Mouse (Mus musculus): Measurements from ENCODE around the gene Clock. TPM values are rescaled to one million over a fixed set of nuclear protein-coding genes. Genes with fewer than 3 reads are reported as not detected.

Clock gene
- total and polyA plus RNA-seq, 2 experiments = 10.9 to 14.7 TPM

- Histone ChIP-seq H3K27me3 (ENCODE audit: control insufficient read depth, insufficient read depth, low read length) (no peaks in the 10 kb centered on the region), H3K79me2 (ENCODE audit: control insufficient read depth, insufficient read depth, low read length) (no peaks in the 10 kb centered on the region), H3K36me3 (ENCODE audit: control insufficient read depth, insufficient read depth, low read length) (no peaks in the 10 kb centered on the region), H3K4me1 (ENCODE audit: control insufficient read depth, insufficient read depth, low read length) (no peaks in the 10 kb centered on the region), H3K4me3 (ENCODE audit: insufficient read depth, low read depth, low read length) (no peak overlapping the region), H3K27ac (replicated peaks; ENCODE audit: insufficient read depth, low read depth, low read length) (no peak overlapping the region), H3K9ac (ENCODE audit: low read depth, low read length) (no peak overlapping the region)
- TF ChIP-seq POLR2A (IDR thresholded peaks at IDR 0.05; ENCODE audit: extremely low read depth, insufficient read depth, low read length) = no peak
- TF ChIP-seq CTCF (IDR thresholded peaks at IDR 0.05; ENCODE audit: low read depth, low read length) = no peak
- DNase-seq (ENCODE audit: extremely low read depth, low read depth, low spot score) = no peak
- 59% methylated on average over 7 of the region's 7 CpGs for WGBS
These were observed 126.9 kb downstream of the Clock start for GRCm38 (mm10) chr5:76177664-76178063.

DNA sequence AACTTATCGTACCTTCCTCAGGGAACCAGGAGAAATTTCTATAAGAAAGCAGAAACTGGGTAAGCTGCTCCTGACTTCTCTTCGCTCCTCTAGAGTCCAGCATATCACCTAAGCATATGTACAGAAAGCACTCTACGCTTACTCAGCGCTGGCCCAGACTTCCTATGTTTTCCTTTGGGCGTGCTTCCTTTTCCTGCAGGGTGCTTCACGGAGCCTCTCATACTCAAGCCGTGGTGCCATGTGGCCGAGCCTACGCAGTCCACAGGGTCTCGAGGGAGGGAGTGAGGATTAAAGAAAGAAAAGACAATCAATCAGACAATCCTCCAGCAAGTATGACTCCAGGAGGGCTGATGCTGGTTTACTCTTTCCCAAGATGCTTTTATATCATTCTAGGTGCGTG is 127.8 kb downstream of the Clock start:
- WGBS = 74% methylated on average over 11 of the region's 11 CpGs

DNA sequence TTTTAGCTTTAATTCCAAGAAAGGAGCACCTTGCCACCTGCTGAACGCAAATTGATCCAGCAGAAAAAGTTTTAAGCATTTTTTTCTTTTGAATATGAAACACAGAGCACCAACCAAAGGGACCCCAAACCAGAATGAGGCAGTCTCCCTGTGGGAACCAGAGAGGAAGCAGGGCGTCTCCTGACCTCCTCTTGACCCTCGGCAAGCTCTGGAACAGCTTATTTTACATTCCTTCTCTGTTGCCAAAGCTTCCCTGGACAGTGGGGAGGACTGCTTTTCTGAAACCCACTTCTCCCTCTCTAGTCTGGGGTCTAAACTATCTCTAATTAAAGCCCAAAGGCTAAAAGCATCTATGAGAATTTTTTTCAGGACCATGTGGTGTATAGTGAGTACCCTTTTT is 128.2 kb downstream of the Clock start:
- no peak overlapping the region for H3K9ac ChIP-seq (ENCODE audit: low read depth, low read length)
- no peaks in the 10 kb centered on the region for H3K4me1 ChIP-seq (ENCODE audit: control insufficient read depth, insufficient read depth, low read length)
- H3K36me3 ChIP-seq (ENCODE audit: control insufficient read depth, insufficient read depth, low read length) = no peaks in the 10 kb centered on the region
- H3K4me3 ChIP-seq (ENCODE audit: insufficient read depth, low read depth, low read length) = no peak overlapping the region
- no peak overlapping the region for H3K27ac ChIP-seq (replicated peaks; ENCODE audit: insufficient read depth, low read depth, low read length)
- no peak for TF ChIP-seq POLR2A (IDR thresholded peaks at IDR 0.05; ENCODE audit: extremely low read depth, insufficient read depth, low read length)
- no peak for TF ChIP-seq CTCF (IDR thresholded peaks at IDR 0.05; ENCODE audit: low read depth, low read length)
- no peaks in the 10 kb centered on the region for H3K79me2 ChIP-seq (ENCODE audit: control insufficient read depth, insufficient read depth, low read length)
- no peaks in the 10 kb centered on the region for H3K27me3 ChIP-seq (ENCODE audit: control insufficient read depth, insufficient read depth, low read length)
- DNase-seq (ENCODE audit: extremely low read depth, low read depth, low spot score) = no peak
- 42% methylated on average over 3 of the region's 3 CpGs for WGBS

More for the DNA sequence above, 127.8 kb downstream of the Clock start:
- H3K79me2 ChIP-seq (ENCODE audit: control insufficient read depth, insufficient read depth, low read length) = no peaks in the 10 kb centered on the region
- H3K36me3 ChIP-seq (ENCODE audit: control insufficient read depth, insufficient read depth, low read length) = no peaks in the 10 kb centered on the region
- no peak overlapping the region for H3K9ac ChIP-seq (ENCODE audit: low read depth, low read length)
- no peak overlapping the region for H3K4me3 ChIP-seq (ENCODE audit: insufficient read depth, low read depth, low read length)
- no peaks in the 10 kb centered on the region for H3K27me3 ChIP-seq (ENCODE audit: control insufficient read depth, insufficient read depth, low read length)
- no peak for TF ChIP-seq CTCF (IDR thresholded peaks at IDR 0.05; ENCODE audit: low read depth, low read length)
- no peak for TF ChIP-seq POLR2A (IDR thresholded peaks at IDR 0.05; ENCODE audit: extremely low read depth, insufficient read depth, low read length)
- H3K4me1 ChIP-seq (ENCODE audit: control insufficient read depth, insufficient read depth, low read length) = no peaks in the 10 kb centered on the region
- no peak for DNase-seq (ENCODE audit: extremely low read depth, low read depth, low spot score)
- no peak overlapping the region for H3K27ac ChIP-seq (replicated peaks; ENCODE audit: insufficient read depth, low read depth, low read length)

- no peaks in the 10 kb centered on the region for H3K79me2 ChIP-seq (ENCODE audit: control insufficient read depth, insufficient read depth, low read length)
These were observed 129.5 kb downstream of the Clock start for GRCm38 (mm10) chr5:76175051-76175450.

DNA sequence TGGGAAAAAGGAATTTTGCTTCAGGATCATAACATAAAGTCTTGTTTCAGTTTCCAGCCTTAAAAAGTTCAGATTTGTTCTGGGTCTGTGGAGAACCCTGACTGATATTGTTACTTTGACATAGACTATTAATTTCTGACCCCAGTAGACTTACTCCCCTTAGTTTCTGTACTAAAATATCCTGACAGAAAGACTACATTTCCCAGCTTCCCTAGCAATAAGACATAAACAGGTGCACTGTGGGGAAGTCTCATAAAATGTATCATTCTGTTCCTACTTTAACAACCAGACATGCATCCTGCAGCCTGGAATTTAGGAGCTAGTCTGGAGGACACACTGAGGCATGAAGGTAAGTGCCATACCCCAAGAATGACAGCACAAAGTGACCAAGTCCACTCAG is 133.6 kb downstream of the Clock start:
- H3K27me3 ChIP-seq (ENCODE audit: control insufficient read depth, insufficient read depth, low read length) = no peaks in the 10 kb centered on the region
- TF ChIP-seq POLR2A (IDR thresholded peaks at IDR 0.05; ENCODE audit: extremely low read depth, insufficient read depth, low read length) = no peak
- TF ChIP-seq CTCF (IDR thresholded peaks at IDR 0.05; ENCODE audit: low read depth, low read length) = no peak
- H3K79me2 ChIP-seq (ENCODE audit: control insufficient read depth, insufficient read depth, low read length) = no peaks in the 10 kb centered on the region
- no peak for DNase-seq (ENCODE audit: extremely low read depth, low read depth, low spot score)
- no peaks in the 10 kb centered on the region for H3K4me1 ChIP-seq (ENCODE audit: control insufficient read depth, insufficient read depth, low read length)
- H3K27ac ChIP-seq (replicated peaks; ENCODE audit: insufficient read depth, low read depth, low read length) = no peak overlapping the region
- H3K9ac ChIP-seq (ENCODE audit: low read depth, low read length) = no peak overlapping the region
- H3K4me3 ChIP-seq (ENCODE audit: insufficient read depth, low read depth, low read length) = no peak overlapping the region
- no peaks in the 10 kb centered on the region for H3K36me3 ChIP-seq (ENCODE audit: control insufficient read depth, insufficient read depth, low read length)

More at GRCm38 (mm10) chr5:76175051-76175450, 129.5 kb downstream of the Clock start:
- no peaks in the 10 kb centered on the region for H3K27me3 ChIP-seq (ENCODE audit: control insufficient read depth, insufficient read depth, low read length)
- no peaks in the 10 kb centered on the region for H3K4me1 ChIP-seq (ENCODE audit: control insufficient read depth, insufficient read depth, low read length)
- no peaks in the 10 kb centered on the region for H3K36me3 ChIP-seq (ENCODE audit: control insufficient read depth, insufficient read depth, low read length)
- H3K9ac ChIP-seq (ENCODE audit: low read depth, low read length) = no peak overlapping the region
- DNase-seq (ENCODE audit: extremely low read depth, low read depth, low spot score) = no peak
- 86% methylated on average over 4 of the region's 4 CpGs for WGBS
- H3K27ac ChIP-seq (replicated peaks; ENCODE audit: insufficient read depth, low read depth, low read length) = no peak overlapping the region
- no peak overlapping the region for H3K4me3 ChIP-seq (ENCODE audit: insufficient read depth, low read depth, low read length)
- TF ChIP-seq POLR2A (IDR thresholded peaks at IDR 0.05; ENCODE audit: extremely low read depth, insufficient read depth, low read length) (no peak), CTCF (IDR thresholded peaks at IDR 0.05; ENCODE audit: low read depth, low read length) (no peak)

GRCm38 (mm10) chr5:76170522-76170921 is 134.1 kb downstream of the Clock start:
- H3K36me3 ChIP-seq (ENCODE audit: control insufficient read depth, insufficient read depth, low read length) = no peaks in the 10 kb centered on the region
- H3K4me1 ChIP-seq (ENCODE audit: control insufficient read depth, insufficient read depth, low read length) = no peaks in the 10 kb centered on the region
- no peaks in the 10 kb centered on the region for H3K27me3 ChIP-seq (ENCODE audit: control insufficient read depth, insufficient read depth, low read length)
- no peak overlapping the region for H3K4me3 ChIP-seq (ENCODE audit: insufficient read depth, low read depth, low read length)
- H3K9ac ChIP-seq (ENCODE audit: low read depth, low read length) = no peak overlapping the region
- 78% methylated on average over 4 of the region's 4 CpGs for WGBS
- DNase-seq (ENCODE audit: extremely low read depth, low read depth, low spot score) = no peak
- H3K27ac ChIP-seq (replicated peaks; ENCODE audit: insufficient read depth, low read depth, low read length) = no peak overlapping the region
- no peak for TF ChIP-seq POLR2A (IDR thresholded peaks at IDR 0.05; ENCODE audit: extremely low read depth, insufficient read depth, low read length)
- TF ChIP-seq CTCF (IDR thresholded peaks at IDR 0.05; ENCODE audit: low read depth, low read length) = no peak
- H3K79me2 ChIP-seq (ENCODE audit: control insufficient read depth, insufficient read depth, low read length) = no peaks in the 10 kb centered on the region
